Mouse (Mus musculus): ENCODE measurements around the gene Fer. TPM values are rescaled to one million over a fixed set of nuclear protein-coding genes. Genes with fewer than 3 reads are reported as not detected.

Fer gene
- polyA plus RNA-seq, 1 experiment, result not detected

- Histone ChIP-seq H3K27ac (ENCODE audit: insufficient read depth, low read depth, low read length) (no peak overlapping the region), H3K4me3 (ENCODE audit: insufficient read depth, low read depth, low read length) (no peak overlapping the region), H3K4me1 (ENCODE audit: control insufficient read depth, insufficient read depth, low read length) (peaks cover 3% of the 10 kb centered on the region)
- WGBS, result 90% methylated on average over 5 of the region's 5 CpGs
- TF ChIP-seq POLR2A (IDR thresholded peaks at IDR 0.05; ENCODE audit: insufficient read depth, low read depth, low read length), result no peak
- TF ChIP-seq CTCF (IDR thresholded peaks at IDR 0.05; ENCODE audit: insufficient read depth, low read depth, low read length), result no peak
Measured at GRCm38 (mm10) chr17:64126904-64127303, 264.0 kb downstream of the Fer start.

- TF ChIP-seq POLR2A (IDR thresholded peaks at IDR 0.05; ENCODE audit: insufficient read depth, low read depth, low read length) (no peak), CTCF (IDR thresholded peaks at IDR 0.05; ENCODE audit: insufficient read depth, low read depth, low read length) (no peak)
- 87% methylated on average over 2 of the region's 2 CpGs for WGBS
- peaks cover 3% of the 10 kb centered on the region for H3K4me1 ChIP-seq (ENCODE audit: control insufficient read depth, insufficient read depth, low read length)
- no peak overlapping the region for H3K27ac ChIP-seq (ENCODE audit: insufficient read depth, low read depth, low read length)
- H3K4me3 ChIP-seq (ENCODE audit: insufficient read depth, low read depth, low read length), result no peak overlapping the region
Measured at GRCm38 (mm10) chr17:64129750-64130149, 266.9 kb downstream of the Fer start.

- Histone ChIP-seq H3K4me1 (ENCODE audit: control insufficient read depth, insufficient read depth, low read length) (peaks cover 5% of the 10 kb centered on the region), H3K27ac (ENCODE audit: insufficient read depth, low read depth, low read length) (no peak overlapping the region), H3K4me3 (ENCODE audit: insufficient read depth, low read depth, low read length) (no peak overlapping the region)
- TF ChIP-seq CTCF (IDR thresholded peaks at IDR 0.05; ENCODE audit: insufficient read depth, low read depth, low read length) (no peak), POLR2A (IDR thresholded peaks at IDR 0.05; ENCODE audit: insufficient read depth, low read depth, low read length) (no peak)
- WGBS, result 45% methylated on average over 3 of the region's 3 CpGs
Measured at GRCm38 (mm10) chr17:64130356-64130755, 267.5 kb downstream of the Fer start.

- Histone ChIP-seq H3K4me3 (ENCODE audit: insufficient read depth, low read depth, low read length) (no peak overlapping the region), H3K4me1 (ENCODE audit: control insufficient read depth, insufficient read depth, low read length) (peaks cover 8% of the 10 kb centered on the region), H3K27ac (ENCODE audit: insufficient read depth, low read depth, low read length) (no peak overlapping the region)
- TF ChIP-seq POLR2A (IDR thresholded peaks at IDR 0.05; ENCODE audit: insufficient read depth, low read depth, low read length), result no peak
- TF ChIP-seq CTCF (IDR thresholded peaks at IDR 0.05; ENCODE audit: insufficient read depth, low read depth, low read length), result no peak
- WGBS, result 82% methylated on average over 6 of the region's 6 CpGs
Measured at GRCm38 (mm10) chr17:64132183-64132582, 269.3 kb downstream of the Fer start.

GRCm38 (mm10) chr17:64135941-64136650 lies 273.2 kb downstream of the Fer start:
- no peak for TF ChIP-seq POLR2A (IDR thresholded peaks at IDR 0.05; ENCODE audit: insufficient read depth, low read depth, low read length)
- WGBS, result 41% methylated on average over 8 of the region's 8 CpGs
- H3K4me3 ChIP-seq (ENCODE audit: insufficient read depth, low read depth, low read length), result no peak overlapping the region

GRCm38 (mm10) chr17:64138036-64138717 lies 275.3 kb downstream of the Fer start:
- TF ChIP-seq POLR2A (IDR thresholded peaks at IDR 0.05; ENCODE audit: insufficient read depth, low read depth, low read length) (no peak), CTCF (IDR thresholded peaks at IDR 0.05; ENCODE audit: insufficient read depth, low read depth, low read length) (no peak)
- peak overlapping the region; percentile 77 for H3K27ac ChIP-seq (ENCODE audit: insufficient read depth, low read depth, low read length)
- H3K4me3 ChIP-seq (ENCODE audit: insufficient read depth, low read depth, low read length), result no peak overlapping the region
- WGBS, result 50% methylated on average over 8 of the region's 8 CpGs
- H3K4me1 ChIP-seq (ENCODE audit: control insufficient read depth, insufficient read depth, low read length), result peaks cover 24% of the 10 kb centered on the region

More at GRCm38 (mm10) chr17:64135941-64136650, 273.2 kb downstream of the Fer start:
- Histone ChIP-seq H3K27ac (ENCODE audit: insufficient read depth, low read depth, low read length) (peak overlapping the region; percentile 82), H3K4me1 (ENCODE audit: control insufficient read depth, insufficient read depth, low read length) (peaks cover 24% of the 10 kb centered on the region)

GRCm38 (mm10) chr17:64139231-64139915 lies 276.5 kb downstream of the Fer start:
- peak overlapping the region; percentile 46; the same call in 1 of the 2 replicates for H3K27ac ChIP-seq (ENCODE audit: insufficient read depth, low read depth, low read length)

GRCm38 (mm10) chr17:64140063-64140850 lies 277.4 kb downstream of the Fer start:
- Histone ChIP-seq H3K4me1 (ENCODE audit: control insufficient read depth, insufficient read depth, low read length) (peaks cover 21% of the 10 kb centered on the region), H3K27ac (ENCODE audit: insufficient read depth, low read depth, low read length) (0 out of 2 replicates have a peak overlapping the region, but pooled peaks have one; percentile 0), H3K4me3 (ENCODE audit: insufficient read depth, low read depth, low read length) (no peak overlapping the region)
- 77% methylated on average over 18 of the region's 18 CpGs for WGBS
- TF ChIP-seq POLR2A (IDR thresholded peaks at IDR 0.05; ENCODE audit: insufficient read depth, low read depth, low read length), result no peak
- TF ChIP-seq CTCF (IDR thresholded peaks at IDR 0.05; ENCODE audit: insufficient read depth, low read depth, low read length), result no peak

More at GRCm38 (mm10) chr17:64139231-64139915, 276.5 kb downstream of the Fer start:
- no peak overlapping the region for H3K4me3 ChIP-seq (ENCODE audit: insufficient read depth, low read depth, low read length)
- peaks cover 24% of the 10 kb centered on the region for H3K4me1 ChIP-seq (ENCODE audit: control insufficient read depth, insufficient read depth, low read length)
- TF ChIP-seq CTCF (IDR thresholded peaks at IDR 0.05; ENCODE audit: insufficient read depth, low read depth, low read length) (no peak), POLR2A (IDR thresholded peaks at IDR 0.05; ENCODE audit: insufficient read depth, low read depth, low read length) (no peak)
- WGBS, result 83% methylated on average over 11 of the region's 11 CpGs
